Mouse (Mus musculus) urinary bladder, adult 18-20 months (tissue): ENCODE results near the gene Fam204a.

Experiments used
- DNase-seq, 2 experiments: peaks; one replicate each; pipeline ENCODE4 v3.0.0; 2022; ENCODE audit warnings: low spot score in 2 of 2, mixed read lengths in 2 of 2

Gene Fam204a

DNA sequence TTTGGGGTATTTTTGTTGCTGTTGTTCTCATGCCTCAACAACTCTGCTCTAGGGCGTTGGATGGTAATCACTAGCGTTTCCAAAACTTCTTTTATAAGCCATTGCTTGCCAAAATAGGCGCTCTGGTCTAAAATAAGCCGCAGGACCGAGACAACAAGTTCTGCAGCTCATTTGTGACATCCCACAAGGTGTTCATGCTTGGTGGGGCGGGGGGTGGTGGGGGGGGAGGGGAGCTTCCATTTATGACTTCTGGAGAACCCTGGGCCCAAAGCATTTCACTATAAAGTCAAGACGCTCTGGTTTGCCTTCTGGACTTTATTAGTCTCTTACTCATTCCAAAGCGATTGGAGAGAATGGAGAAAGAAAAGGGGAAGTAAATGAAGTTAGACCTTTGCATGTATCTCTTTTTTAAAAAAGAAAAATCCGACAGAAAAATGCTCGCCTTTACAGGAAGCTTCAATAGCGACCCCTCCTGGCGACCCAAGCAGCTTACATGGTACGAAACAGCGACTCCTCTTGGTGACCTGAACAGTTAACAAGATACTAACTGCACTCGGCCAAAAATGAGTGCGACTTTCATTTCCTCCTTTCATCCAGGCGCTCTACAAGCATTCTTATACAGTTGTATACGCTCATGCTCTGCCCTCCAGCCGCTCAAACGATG, 65.8 kb downstream of the Fam204a start:
- DNase-seq: no peak

- DNase-seq: no peak
These were observed 66.7 kb downstream of the Fam204a start for GRCm38 (mm10) chr19:60159827-60160226.

GRCm38 (mm10) chr19:60155266-60155665, 71.2 kb downstream of the Fam204a start:
- DNase-seq: no peak

DNA sequence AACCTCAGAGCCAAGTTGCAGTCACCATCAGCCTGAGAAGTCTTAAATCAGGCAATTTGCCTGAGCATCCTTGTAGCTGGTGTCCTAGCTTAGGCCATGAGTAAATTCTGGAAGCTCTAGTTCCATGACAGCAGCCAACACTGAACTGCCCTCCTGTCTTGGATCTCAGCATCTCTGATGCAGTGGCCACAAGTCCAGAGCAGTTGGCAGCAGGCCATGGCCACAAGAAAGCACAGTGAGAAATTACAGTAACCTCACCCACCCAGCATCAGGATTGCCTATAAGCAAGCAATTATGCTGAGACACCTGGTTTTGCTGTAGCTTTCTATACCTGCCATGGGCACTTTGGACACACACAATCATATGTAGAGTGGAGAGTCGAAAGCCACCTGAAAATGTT, 73.4 kb downstream of the Fam204a start:
- DNase-seq: no peak

DNA sequence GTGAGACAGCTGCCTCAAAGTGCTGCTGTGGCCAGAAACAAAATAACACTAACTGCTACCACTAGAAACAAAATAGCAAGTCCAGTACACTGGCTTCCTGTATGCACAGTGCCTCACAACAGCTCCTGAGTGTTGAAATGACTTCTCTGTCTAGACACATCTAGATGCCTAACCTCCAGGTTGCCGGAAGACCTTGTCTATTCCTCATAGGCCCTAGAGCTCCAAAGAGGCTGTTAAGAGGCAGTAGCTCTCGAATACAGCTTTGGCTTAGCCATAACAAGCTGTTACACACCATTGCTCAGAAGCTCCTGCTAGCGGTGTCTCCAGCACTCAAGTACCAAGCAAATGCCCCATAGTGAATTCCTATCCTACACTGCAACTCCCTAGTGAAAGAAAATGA, 76.4 kb downstream of the Fam204a start:
- DNase-seq: no peak

DNA sequence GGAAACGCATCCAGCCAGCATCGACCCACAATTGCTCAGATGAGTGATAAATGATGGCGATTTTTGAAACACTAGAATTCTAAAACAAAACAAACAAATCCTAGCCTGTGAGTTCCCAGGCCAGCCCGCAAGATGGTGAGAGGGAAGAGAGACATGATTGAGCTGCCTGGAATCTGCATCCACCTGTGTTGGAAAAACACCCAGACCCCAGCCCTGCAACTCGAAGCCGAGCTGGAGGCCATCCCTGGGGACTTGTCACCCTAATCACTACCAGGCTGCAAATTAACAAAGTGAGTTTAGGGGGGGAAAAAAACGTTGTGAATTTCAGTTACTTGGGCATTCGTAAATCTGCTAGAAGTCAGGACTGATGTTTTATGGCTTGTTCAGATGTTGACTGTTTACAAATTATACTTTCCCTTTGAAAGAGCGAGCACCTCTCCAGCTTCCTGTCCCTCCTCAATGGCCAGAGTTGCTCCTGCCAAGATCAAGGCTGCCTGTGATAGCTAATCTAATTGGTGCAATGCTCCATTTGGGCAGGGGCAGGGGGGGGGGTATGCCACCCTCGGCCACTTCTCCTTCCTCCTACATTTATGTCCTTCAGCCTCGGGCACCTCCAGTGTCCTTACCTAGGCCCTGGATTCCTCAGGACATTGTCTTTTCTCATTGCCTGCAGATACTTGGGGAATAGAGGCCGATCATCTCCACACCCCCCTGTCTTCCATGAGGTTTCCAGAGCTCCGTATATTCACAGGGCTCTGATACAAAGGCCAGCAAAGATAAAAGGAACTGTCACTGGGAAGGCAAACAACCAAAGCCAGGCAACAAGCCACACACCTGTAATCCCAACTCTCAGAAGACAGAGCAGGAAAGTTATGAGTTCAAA, 77.2 kb downstream of the Fam204a start:
- DNase-seq: no peak
